Mouse (Mus musculus) ovary, postnatal 14 days (tissue): ENCODE measurements at regions not wholly inside any gene's neighbourhood (a gene's known extent, or its start where the extent isn't known, plus 50 kb on each side); places are given as distances from the start of the nearest gene placed in this dataset.
A peak's percentile ranks its signal among the peaks of the same experiment; 100 is the strongest.
"Not testable (repeated sequence)": the region's sequence is repeated elsewhere in the genome, so short reads cannot be mapped to it uniquely, and the experiment has no call there.

Source experiments
- DNase-seq: peaks from one replicate; pipeline ENCODE4 v3.0.0; 2022; ENCODE audit warnings: low spot score

- DNase-seq: not testable (repeated sequence)
Observed at GRCm38 (mm10) chrX:114802061-114802460, 102.8 kb upstream of the Ube2dnl1 start.

DNA sequence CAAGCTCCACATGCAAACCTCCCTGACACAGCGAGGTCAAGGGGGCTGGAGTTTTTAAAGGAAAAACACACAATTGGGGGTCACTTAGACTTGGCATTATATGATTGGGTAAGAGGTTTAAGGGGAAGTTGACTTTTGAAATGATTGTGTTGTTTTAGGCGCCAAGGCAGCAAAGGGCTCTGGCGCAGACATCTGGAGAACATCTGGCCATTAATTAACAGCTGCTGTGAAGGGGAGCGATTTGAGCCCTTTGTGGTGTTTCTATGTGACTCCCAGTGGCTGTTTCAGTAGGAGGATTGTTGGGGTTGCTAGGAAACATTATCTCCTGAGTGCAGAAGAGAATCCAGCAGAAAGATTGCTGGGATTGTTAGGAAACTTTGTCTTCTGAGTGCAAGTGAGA is 88.5 kb upstream of the Ube2dnl1 start:
- peak; percentile 2 for DNase-seq

DNA sequence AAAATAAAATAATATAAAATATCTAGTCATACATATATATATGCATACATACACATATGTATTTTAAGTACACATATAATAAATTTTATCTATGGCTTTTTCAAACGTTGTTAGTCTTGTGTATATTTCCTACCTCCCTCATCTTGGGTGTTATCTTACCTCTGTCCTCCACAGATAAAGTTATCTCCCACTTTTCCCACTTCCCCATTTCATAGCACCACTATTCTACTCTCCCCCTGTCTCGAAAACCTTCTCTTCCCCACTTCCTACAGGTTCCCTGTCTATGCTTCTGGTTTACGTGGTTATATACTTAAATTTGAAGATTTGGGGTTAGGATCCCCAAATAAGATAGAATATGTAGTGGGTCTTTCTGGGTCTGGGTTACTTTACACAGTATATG is 67.9 kb upstream of the Ube2dnl1 start:
- DNase-seq: no peak

GRCm38 (mm10) chrX:114843510-114843909 is 61.3 kb upstream of the Ube2dnl1 start:
- no peak for DNase-seq
